Mouse (Mus musculus): ENCODE data around the gene Chrnd.
A peak's percentile ranks its signal among the peaks of the same experiment; 100 is the strongest.

Chrnd gene

GRCm38 (mm10) chr1:87183998-87184750 is 6.2 kb upstream of the Chrnd start:
- DNase-seq (ENCODE audit: inconsistent age in 2 of 2, low spot score in 1 of 2), result peak in 1 of 2 experiments; percentile 54

DNA sequence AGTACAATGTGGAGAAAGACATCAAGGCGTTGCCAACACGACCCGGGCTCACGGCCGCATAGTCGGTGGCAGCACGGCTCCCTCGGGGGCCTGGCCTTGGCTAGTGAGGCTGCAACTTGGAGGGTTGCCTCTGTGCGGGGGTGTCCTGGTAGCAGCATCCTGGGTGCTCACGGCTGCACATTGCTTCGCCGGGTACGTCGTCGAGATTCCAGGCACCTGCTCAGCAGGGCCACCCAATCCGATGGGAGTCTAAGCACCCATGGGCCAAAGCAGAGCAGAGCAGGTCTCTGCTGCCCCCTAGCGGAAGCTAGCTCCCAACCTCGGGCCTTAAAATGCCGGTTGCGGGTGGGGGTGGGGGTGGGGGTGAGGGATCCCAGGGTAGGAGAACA is 5.7 kb upstream of the Chrnd start:
- DNase-seq (ENCODE audit: inconsistent age in 2 of 2, low spot score in 1 of 2), result peak; percentile 81 to 92

DNA sequence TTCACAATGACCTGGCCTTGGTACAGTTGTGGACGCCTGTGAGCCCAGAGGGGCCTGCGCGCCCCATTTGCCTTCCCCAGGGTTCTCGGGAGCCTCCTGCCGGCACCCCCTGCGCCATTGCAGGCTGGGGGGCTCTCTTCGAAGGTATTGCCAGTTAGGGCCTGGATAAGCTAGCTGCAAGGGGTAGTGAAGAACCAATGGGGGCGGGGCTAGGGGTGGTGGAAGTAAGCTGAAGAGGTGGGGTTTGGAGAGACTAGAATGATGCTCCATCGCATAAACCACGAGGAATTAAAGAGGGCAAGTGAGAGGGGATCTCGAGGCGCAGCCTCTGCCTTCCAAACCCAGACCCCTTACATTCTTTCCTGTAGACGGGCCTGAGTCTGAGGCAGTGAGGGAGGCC is 4.9 kb upstream of the Chrnd start:
- peak in 1 of 2 experiments; percentile 37 for DNase-seq (ENCODE audit: inconsistent age in 2 of 2, low spot score in 1 of 2)

DNA sequence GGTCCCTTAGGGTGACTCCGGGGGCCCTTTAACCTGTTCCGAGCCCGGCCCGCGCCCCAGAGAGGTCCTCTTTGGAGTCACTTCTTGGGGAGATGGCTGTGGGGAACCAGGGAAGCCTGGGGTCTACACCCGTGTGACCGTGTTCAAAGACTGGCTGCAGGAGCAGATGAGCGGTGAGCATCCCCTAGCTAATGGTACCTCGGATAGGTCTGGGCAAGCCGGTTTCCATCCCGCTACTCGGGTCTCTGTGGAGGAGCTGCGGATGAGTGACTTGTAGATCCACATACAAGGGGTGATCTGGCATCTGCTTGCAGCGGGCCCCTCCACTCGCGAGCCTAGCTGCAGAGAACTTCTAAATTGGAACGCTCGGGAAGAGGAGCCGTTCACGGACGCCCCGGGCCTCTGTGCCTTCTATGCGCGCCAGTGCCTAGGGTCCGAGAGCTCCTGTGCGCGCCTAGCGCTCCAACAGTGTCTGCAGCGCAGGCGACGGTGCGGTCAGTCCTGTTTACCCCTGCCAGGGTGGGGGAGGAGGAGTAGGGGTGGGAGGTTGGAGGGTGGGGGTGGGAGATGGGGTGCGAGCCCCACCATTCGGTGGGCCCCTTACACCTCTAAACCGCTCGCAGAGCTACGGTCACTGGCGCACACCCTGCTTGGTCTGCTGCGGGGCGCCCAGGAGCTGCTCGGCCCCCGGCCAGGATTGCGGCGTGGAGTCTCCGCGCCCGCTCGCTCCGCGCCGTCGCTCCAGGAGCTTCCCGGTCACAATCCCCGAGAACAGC is 4.0 kb upstream of the Chrnd start:
- DNase-seq (ENCODE audit: inconsistent age in 2 of 2, low spot score in 1 of 2), result peak in 1 of 2 experiments; percentile 51

DNA sequence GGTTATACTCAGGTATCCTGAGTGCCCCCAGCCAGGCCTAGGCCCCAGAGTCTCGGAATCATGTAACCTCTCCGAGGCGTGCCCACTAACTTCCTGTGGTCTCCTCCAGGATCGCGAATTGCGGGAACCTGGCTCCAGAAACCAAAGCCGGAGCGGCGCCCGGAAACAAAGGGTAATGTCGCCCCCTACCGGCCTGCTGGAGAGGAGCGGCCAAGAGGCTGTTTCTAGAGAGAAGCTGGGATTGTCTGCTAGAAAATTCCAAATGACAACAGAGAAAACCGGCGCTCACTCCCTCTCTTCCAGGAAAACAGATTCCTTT is 3.4 kb upstream of the Chrnd start:
- peak; percentile 71 to 90 for DNase-seq (ENCODE audit: inconsistent age in 2 of 2, low spot score in 1 of 2)

DNA sequence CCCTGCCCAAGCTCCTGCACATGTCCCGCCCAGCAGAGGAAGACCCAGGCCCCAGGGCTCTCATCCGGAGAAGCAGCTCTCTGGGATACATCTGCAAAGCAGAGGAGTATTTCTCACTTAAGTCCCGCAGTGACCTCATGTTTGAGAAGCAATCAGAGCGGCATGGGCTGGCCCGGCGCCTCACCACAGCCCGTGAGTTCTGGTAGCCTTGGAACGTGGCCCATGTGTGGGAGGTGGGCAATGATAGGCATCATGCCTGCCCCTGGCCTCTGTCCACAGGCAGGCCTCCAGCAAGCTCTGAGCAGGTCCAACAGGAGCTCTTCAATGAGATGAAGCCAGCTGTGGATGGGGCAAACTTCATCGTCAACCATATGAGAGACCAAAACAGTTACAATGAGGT is 6.9 kb downstream of the Chrnd start:
- no peak for DNase-seq (ENCODE audit: inconsistent age in 2 of 2, low spot score in 1 of 2)

DNA sequence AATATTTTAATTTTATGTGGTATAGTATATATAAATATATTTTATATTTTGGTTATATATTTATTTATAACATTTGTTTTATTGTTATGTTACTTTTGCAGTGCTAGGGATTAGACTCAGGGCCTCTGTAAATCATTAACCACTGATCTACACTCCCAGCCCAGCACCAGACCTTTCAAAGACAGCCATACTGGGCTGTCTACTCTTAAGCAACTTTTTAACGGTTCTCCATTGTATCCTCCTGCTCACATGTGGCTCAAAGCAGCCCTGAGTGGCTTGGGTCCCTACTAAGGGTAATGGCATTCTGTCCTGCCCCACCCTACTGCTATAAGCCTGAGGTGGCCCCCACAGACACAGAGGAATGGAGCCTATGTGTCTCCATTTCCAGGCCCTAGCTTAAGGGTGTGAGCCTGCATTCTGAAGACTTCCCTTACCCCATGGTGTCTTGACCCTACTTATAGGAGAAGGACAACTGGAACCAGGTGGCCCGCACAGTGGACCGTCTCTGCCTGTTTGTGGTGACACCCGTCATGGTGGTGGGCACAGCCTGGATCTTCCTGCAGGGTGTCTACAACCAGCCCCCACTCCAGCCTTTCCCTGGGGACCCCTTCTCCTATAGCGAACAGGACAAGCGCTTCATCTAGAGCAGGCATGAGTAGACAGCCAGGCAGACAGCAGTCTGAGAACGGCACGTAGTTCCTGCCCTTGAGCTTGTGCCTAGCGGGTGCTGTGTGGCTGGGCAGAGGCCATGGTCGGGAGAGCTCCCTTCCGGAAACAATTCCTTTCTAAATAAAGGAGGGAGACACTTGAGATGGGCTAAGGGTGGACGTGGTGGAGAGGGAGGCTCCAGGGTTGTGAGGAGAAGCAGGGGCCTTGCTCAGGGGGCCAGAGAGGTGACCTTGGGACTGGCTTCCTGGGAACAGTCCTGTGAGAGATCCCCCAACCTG is 8.0 kb downstream of the Chrnd start:
- no peak for DNase-seq (ENCODE audit: inconsistent age in 2 of 2, low spot score in 1 of 2)

- DNase-seq (ENCODE audit: inconsistent age in 2 of 2, low spot score in 1 of 2), result no peak
These were observed 10.4 kb downstream of the Chrnd start for GRCm38 (mm10) chr1:87200811-87201210.

DNA sequence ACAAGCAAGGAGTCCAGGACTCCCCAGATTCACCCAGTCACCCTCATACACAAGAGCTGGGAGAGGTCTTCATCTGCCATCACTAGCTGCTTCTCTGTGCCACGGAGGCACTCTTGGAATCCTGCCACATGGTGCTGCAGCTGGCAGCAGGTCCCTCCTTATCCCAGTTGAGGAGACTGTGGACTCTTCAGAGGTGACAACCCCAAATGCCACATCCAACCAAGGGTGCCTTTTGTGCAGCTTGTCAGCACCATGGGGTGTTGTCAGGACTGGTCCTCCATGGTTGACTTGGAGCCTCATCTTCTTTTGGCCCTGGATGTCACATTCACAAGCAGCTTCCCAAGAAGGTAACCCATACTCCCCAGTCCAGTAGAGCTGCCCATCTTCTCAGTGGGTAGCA is 11.4 kb downstream of the Chrnd start:
- no peak for DNase-seq (ENCODE audit: inconsistent age in 2 of 2, low spot score in 1 of 2)

DNA sequence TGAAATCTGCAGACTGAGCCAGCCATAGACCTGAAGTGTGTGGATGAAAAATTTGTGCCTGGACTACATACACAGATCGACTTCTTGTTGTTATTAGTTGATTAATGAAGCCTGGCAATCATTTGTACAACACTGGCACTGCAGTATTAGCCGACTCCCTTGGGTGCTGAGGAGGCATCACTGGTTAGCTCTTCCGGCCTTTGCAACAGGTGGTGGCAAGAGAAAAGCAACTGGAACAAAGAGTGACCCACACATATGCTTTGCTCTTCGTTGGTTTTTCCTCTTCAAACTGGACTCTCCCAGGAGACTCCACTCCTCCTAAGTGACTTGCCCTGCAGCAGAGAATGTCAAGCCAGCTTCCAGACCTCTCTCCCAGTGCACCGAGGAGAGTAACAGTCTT is 13.4 kb downstream of the Chrnd start:
- no peak for DNase-seq (ENCODE audit: inconsistent age in 2 of 2, low spot score in 1 of 2)

- DNase-seq (ENCODE audit: inconsistent age in 2 of 2, low spot score in 1 of 2), result no peak
These were observed 14.1 kb downstream of the Chrnd start, which contains the start of gene Chrng for GRCm38 (mm10) chr1:87204465-87204864. Chrng (plus strand) TSS chr1:87204657.

DNA sequence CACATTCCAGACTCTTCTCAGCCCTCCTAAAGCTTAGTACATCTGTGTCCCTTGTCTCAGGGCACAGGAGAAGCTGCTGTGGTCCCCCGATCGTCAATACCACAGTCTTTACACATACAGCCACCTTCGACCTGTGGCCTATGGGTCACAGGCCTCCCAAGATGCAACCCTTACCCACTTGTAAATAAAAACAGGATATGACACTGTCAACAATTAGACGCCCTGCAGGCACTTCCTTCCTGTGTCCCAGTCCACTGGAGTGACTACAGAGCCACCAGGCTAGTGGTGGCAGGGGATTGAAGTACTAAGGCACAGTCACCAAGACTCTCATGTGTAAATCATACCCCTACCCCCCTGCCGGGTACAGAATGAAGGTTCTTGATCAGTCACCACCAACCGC is 14.6 kb downstream of the Chrnd start:
- no peak for DNase-seq (ENCODE audit: inconsistent age in 2 of 2, low spot score in 1 of 2)

- no peak for DNase-seq (ENCODE audit: inconsistent age in 2 of 2, low spot score in 1 of 2)
These were observed 15.1 kb downstream of the Chrnd start for GRCm38 (mm10) chr1:87205502-87205901.

DNA sequence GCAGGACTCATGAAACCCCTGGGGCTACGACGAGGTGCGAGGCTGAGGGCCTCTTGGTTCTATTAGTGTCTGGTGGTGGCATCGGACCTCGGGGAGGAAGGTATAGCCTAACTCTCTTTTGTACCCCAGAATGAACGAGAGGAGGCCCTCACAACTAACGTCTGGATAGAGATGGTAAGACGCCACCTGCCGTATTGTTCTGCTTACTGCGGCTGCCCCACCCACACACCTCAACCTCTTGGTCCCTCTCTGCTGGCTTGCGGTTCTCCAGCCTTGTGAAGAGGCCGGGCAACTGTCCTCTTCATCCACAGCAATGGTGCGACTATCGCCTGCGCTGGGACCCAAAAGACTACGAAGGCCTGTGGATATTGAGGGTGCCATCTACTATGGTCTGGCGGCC is 15.9 kb downstream of the Chrnd start:
- DNase-seq (ENCODE audit: inconsistent age in 2 of 2, low spot score in 1 of 2), result no peak

GRCm38 (mm10) chr1:87211431-87211830 is 21.0 kb downstream of the Chrnd start:
- no peak for DNase-seq (ENCODE audit: inconsistent age in 2 of 2, low spot score in 1 of 2)

DNA sequence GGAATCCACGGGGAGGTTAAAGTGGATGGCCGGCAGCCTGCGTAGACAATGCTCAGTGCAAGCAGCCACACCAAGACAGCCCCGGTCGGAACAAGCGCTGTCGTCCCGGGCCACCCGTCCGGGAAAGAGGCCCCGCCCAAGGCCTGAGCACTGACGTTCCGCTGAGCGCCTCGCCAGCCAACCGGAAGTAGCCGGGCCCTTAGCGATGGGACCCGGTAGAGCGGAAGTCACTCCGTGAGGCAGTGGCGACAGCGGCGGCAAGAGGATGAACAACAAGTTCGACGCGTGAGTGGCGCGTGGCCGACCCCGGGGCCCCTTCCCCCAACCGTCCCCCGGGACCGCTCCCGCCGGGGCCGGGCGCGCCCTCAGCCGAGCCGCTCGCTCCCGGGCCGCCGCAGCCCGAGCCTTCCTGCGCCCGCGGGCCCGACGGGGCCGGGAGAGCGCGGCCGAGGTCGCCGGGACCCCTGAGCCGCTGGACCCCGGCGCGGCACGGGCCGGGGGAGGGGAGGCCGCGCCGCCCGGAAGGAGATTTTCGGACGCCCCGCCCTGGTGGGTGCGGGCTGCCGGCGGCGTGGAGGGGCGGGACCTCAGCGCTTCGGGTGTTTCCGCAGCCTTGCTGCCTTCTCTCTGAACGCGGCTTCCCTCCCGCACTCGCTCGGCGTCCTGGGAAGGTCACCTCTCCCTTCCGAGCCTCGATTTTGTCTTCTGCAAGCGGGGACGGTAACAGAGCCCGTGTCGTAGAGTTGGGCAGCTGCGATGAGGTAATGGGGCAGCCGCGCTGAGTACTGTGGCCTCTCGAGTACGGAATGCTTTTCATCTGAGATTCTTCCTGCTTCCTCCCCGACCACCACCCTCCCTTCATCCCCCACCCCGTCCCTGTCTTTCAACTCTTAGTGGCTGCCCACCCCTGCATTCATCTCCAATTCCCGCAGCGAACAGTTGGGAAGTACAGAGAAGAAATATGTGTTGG is 23.6 kb downstream of the Chrnd start, which contains the start of gene Eif4e2:
Gene Eif4e2, plus strand, starts transcription at position 180 of the 970 bp plus-strand sequence.
- DNase-seq (ENCODE audit: inconsistent age in 2 of 2, low spot score in 1 of 2), result peak; percentile 96 to 97

DNA sequence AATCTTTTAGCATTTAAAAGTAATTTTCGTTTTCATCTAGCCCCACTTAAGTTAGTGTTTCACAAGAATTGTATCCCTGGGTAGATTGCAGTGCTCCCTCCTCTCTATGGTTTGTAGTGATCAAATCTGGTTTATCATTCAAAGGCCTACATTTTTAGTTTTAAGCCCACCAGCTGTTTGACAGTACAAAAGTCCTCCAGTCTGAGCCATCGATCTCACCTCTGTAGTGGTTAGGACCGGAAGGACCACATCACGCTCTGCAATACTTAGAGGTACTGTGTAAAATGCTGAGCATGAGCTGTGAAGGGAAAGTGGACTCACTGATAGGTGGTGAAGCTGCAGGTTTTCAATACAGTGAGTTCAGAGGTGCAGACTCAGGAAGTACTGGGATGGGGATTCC is 24.3 kb downstream of the Chrnd start:
- DNase-seq (ENCODE audit: inconsistent age in 2 of 2, low spot score in 1 of 2), result peak in 1 of 2 experiments; percentile 60

GRCm38 (mm10) chr1:87217938-87218337 is 27.5 kb downstream of the Chrnd start:
- peak in 1 of 2 experiments; percentile 50 for DNase-seq (ENCODE audit: inconsistent age in 2 of 2, low spot score in 1 of 2)

DNA sequence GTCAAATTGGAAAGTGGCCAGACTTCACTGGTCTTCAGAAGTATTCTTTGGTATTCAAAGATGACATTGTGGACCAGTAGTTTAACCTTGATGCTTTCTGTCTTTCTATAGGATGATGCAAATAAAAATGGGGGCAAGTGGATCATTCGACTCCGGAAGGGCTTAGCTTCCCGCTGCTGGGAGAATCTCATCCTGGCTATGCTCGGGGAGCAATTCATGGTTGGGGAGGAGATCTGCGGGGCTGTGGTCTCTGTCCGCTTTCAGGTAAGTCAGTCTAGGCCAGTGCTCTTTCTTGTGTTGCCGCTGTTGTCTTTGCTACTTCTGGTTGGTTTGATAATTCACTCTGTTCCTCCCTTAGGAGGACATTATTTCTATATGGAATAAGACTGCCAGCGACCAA is 35.3 kb downstream of the Chrnd start:
- no peak for DNase-seq (ENCODE audit: inconsistent age in 2 of 2, low spot score in 1 of 2)

Data from adrenal gland, adult (tissue).